Mouse (Mus musculus): Measurements from ENCODE around the gene Plppr5. TPM values are rescaled to one million over a fixed set of nuclear protein-coding genes. Genes with fewer than 3 reads are reported as not detected.

Plppr5 gene
- not detected for polyA plus RNA-seq (2017; shearing (Covaris generic))

DNA sequence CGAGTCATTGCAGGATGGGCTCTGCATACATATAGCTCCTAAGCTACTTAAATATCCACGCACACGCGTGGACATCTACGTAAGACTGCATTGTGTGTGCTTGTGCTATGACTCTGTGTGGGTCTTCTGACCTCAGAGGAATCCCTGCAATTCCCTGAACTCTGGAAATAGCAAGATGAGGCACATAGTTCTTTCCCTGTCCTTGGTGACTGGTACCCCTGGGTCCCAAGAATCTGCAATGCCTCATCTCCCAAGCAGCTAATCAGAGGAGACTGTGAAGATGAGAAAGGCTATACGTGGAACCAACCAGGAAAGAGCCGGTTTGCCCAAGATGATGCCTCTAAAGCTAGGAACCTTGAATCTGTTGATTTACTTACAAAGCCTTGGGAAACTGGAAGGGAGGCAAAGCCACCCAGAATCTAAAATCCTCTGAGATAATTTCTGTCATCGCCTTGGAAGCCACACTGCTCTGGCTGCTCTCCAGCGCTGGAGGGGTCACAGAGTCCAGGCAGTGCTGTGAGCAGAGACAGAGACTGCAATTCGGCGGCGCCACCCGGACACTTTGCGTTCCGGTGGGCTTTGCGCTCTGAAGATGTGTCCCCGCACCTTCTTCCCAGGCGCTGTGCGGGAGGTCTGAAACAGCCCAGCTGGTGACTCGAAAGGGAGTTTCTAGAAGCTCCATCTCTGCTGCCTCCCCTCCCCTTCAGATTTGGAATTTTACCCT, at the start of gene Plppr5:
Plppr5 (plus strand) TSS at position 308 of the 724 bp plus-strand sequence.

Other genes starting within 250 kb of the Plppr5 start
- gene Plppr4, start 214.0 kb upstream of the Plppr5 start, polyA plus RNA-seq (2017; shearing (Covaris generic)), result not detected

Measured in activated CD4-positive, CD25-positive, alpha-beta regulatory T cell, adult 9 weeks (primary cell).